Mouse (Mus musculus): Measurements from ENCODE around the gene Chp1.

GRCm38 (mm10) chr2:119507108-119507507, 40.4 kb upstream of the Chp1 start:
- TF ChIP-seq CTCF (conservative IDR thresholded peaks at IDR 0.05; ENCODE audit: low read length) (peak; percentile 50), POU5F1 (IDR thresholded peaks at IDR 0.05; ENCODE audit: borderline replicate concordance, low read length) (no peak), NANOG (IDR thresholded peaks at IDR 0.05; ENCODE audit: borderline replicate concordance, low read length) (no peak)
